Mouse (Mus musculus) midbrain, embryonic 11.5 days (tissue): ENCODE measurements around the gene Cryba1. TPM values are rescaled to one million over a fixed set of nuclear protein-coding genes. Genes with fewer than 3 reads are reported as not detected.
A peak's percentile ranks its signal among the peaks of the same experiment; 100 is the strongest.
"Not testable (repeated sequence)": the region's sequence is repeated elsewhere in the genome, so short reads cannot be mapped to it uniquely, and the experiment has no call there.

Source experiments
- ATAC-seq: fragments of 200-750 bp; cut with Nextera tagmentation; 2 replicates; pipeline ENCODE4 v1.8.0; 2017; ENCODE audit warnings: moderate TSS enrichment, moderate library complexity; ENCODE audit not compliant: low FRiP score
- DNase-seq: peaks from one replicate; pipeline ENCODE4 v3.0.0; 2015; ENCODE audit warnings: low spot score; ENCODE audit errors: missing footprints
- H3K27ac ChIP-seq: fragments of 300-500 bp; sonication (generic); 2 replicates; pipeline ENCODE4 v1.5.1; 2014; ENCODE audit warnings: low read depth, low read length
- H3K27me3 ChIP-seq: fragments of 300-500 bp; sonication (generic); 2 replicates; pipeline ENCODE4 v1.6.1; 2014; ENCODE audit warnings: mild to moderate bottlenecking, low read length, moderate library complexity, mixed read lengths; ENCODE audit not compliant: control insufficient read depth, insufficient read depth
- H3K36me3 ChIP-seq: fragments of 300-500 bp; sonication (generic); 2 replicates; pipeline ENCODE4 v1.6.1; 2014; ENCODE audit warnings: mild to moderate bottlenecking, low read length, moderate library complexity, mixed read lengths; ENCODE audit not compliant: control insufficient read depth, insufficient read depth
- H3K4me1 ChIP-seq: fragments of 300-500 bp; sonication (generic); 2 replicates; pipeline ENCODE4 v1.6.1; 2014; ENCODE audit warnings: low read length; ENCODE audit not compliant: control insufficient read depth, insufficient read depth
- H3K4me2 ChIP-seq: fragments of 300-500 bp; sonication (generic); 2 replicates; pipeline ENCODE4 v1.6.1; 2014; ENCODE audit warnings: mild to moderate bottlenecking, moderate library complexity
- H3K4me3 ChIP-seq: fragments of 300-500 bp; sonication (generic); 2 replicates; pipeline ENCODE4 v1.5.1; 2014; ENCODE audit warnings: low read depth, low read length
- H3K9ac ChIP-seq: fragments of 300-500 bp; sonication (generic); 2 replicates; pipeline ENCODE4 v1.6.1; 2014; ENCODE audit warnings: low read length
- H3K9me3 ChIP-seq: fragments of 300-500 bp; sonication (generic); 2 replicates; pipeline ENCODE4 v1.6.1; 2016; ENCODE audit warnings: low read length; ENCODE audit not compliant: control insufficient read depth
- WGBS: fragments of 180-500 bp; shearing (Covaris S2); extraction: QIAGEN DNeasy Blood & Tissue Kit; methylation state at CpG from one replicate; pipeline ENCODE4 v1.1.7; 2014; 5-methylcytosine and 5-hydroxymethylcytosine counted together
- polyA plus RNA-seq: library from polyadenylated mRNA; unstranded; fragments of >200 nt; fragmentation: Nextera tagmentation; extraction: Ambion mirVana; gene quantifications from 2 replicates; pipeline ENCODE4 v1.2.1, GENCODE M21; 2014

Gene Cryba1
- polyA plus RNA-seq, 1 experiment from 2014 or later, result 2.7 TPM

DNA sequence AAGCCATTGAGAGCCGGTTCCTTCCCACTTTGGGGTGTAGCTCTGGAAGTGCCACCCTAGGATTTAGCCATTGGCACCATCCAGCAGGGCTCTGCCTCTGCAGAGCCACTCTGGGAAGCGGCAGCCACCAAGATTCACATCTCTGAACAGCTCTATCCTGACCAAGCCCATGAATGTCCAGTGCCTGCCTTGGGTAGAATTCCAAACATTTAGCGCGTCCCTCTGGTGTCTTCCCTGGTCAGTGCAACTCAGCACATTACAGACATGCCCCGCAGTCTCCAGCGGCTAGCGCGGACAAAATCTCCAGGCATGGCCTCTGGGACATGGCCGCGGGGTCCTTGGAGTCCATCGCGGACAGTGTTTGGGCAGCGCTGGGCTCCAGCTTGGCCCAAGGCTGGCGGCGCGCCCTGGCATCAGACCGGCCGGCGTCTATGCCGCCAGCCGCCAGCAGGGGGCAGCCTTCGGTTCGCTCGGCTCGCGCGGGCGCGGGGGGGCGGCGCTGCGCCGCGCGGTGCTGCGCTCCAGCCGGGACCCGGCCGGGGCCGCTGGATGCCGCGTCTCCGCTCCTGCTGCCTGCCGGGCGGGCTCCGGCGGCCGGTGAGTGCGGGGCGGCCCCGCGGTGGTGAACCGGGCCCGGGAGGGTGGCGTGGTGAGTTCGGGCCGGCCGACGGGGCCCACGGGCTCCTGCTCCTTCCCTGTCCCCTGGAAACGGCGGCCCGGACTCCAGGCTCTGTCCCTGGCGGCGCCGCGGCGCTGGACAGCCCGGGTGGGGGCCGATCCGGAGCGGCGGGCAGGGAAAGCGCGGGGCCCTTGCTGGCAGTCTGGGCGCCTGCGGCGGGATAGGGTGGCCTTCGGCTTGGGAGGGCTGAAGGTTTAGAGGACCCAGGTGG lies 37.9 kb upstream of the Cryba1 start, which contains the start of gene Myo18a:
TSS of gene Myo18a (plus strand) at position 464 of the 890 bp plus-strand sequence.
- Histone ChIP-seq H3K9ac (peak within 1 kb of the TSS; percentile 99), H3K4me3 (peak within 1 kb of the TSS; percentile 95), H3K36me3 (no peaks in the 10 kb centered on the region), H3K4me2 (peak within 1 kb of the TSS; percentile 83), H3K9me3 (no peaks in the 10 kb centered on the region), H3K27ac (peak within 1 kb of the TSS; percentile 93), H3K27me3 (no peaks in the 10 kb centered on the region), H3K4me1 (peaks cover 39% of the 10 kb centered on the region)
- peak; percentile 82 for ATAC-seq
- peak; percentile 100 for DNase-seq
- 2% methylated on average over 49 of the region's 79 CpGs for WGBS

- Histone ChIP-seq H3K9ac (no peak overlapping the region), H3K4me2 (no peak overlapping the region), H3K4me3 (no peak overlapping the region), H3K27me3 (no peaks in the 10 kb centered on the region), H3K4me1 (peaks cover 17% of the 10 kb centered on the region), H3K9me3 (no peaks in the 10 kb centered on the region), H3K36me3 (no peaks in the 10 kb centered on the region), H3K27ac (no peak overlapping the region)
- ATAC-seq (no peak), DNase-seq (peak; percentile 57)
- WGBS, result 90% methylated on average over 4 of the region's 4 CpGs
These were observed 34.9 kb upstream of the Cryba1 start for GRCm38 (mm10) chr11:77760031-77760430.

DNA sequence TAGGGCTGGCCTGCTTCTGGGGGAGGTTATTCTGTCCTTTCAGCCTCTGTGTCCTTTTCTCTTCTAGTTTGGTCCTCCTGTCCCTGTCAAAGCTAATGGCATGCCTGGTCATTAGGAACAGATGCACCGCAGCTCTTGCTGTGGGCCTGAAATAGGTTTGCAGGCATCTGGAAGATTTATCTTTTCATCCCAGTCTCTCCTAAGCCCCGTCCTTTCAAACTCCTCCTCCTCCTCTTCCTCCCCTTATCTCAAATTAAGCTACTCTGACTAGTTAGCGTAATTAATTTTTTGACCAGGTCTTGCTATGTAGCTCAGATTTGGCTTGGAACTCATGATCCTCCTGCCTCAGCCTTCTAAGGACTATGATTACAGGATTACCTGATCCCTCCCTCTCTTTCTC lies 28.4 kb upstream of the Cryba1 start:
- no peaks in the 10 kb centered on the region for H3K4me1 ChIP-seq
- H3K9me3 ChIP-seq, result no peaks in the 10 kb centered on the region
- no peak overlapping the region for H3K27ac ChIP-seq
- ATAC-seq (no peak), DNase-seq (peak; percentile 44)
- H3K4me3 ChIP-seq, result no peak overlapping the region
- 80% methylated on average over 3 of the region's 3 CpGs for WGBS
- no peaks in the 10 kb centered on the region for H3K36me3 ChIP-seq
- no peak overlapping the region for H3K4me2 ChIP-seq
- no peak overlapping the region for H3K9ac ChIP-seq
- no peaks in the 10 kb centered on the region for H3K27me3 ChIP-seq

GRCm38 (mm10) chr11:77752525-77752924 lies 27.4 kb upstream of the Cryba1 start:
- Histone ChIP-seq H3K27ac (no peak overlapping the region), H3K4me3 (no peak overlapping the region), H3K9ac (no peak overlapping the region), H3K27me3 (no peaks in the 10 kb centered on the region), H3K36me3 (no peaks in the 10 kb centered on the region), H3K9me3 (no peaks in the 10 kb centered on the region), H3K4me1 (no peaks in the 10 kb centered on the region), H3K4me2 (no peak overlapping the region)
- WGBS, result 78% methylated on average over 5 of the region's 5 CpGs
- ATAC-seq, result no peak
- DNase-seq, result no peak

DNA sequence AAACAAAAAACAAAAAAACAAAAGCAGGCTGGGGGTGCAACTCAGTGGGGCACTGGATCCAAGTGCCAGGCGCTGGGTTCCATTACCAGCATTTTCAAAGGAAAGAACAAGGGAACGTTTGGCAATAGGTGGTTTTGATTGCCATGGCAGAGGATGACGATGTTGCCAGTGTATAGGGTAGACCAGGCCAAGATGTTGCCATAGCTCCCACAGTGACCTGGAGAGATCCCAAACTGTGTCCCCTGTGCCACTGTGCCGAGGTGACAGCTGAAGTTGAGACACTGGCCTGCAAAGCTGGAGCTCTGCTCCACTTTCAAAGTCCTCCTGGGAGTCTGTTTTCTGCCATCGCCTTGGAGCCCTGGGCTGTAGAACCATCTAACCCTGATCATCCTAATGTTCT lies 23.9 kb upstream of the Cryba1 start:
- no peaks in the 10 kb centered on the region for H3K9me3 ChIP-seq
- no peak overlapping the region for H3K4me3 ChIP-seq
- DNase-seq (no peak), ATAC-seq (no peak)
- H3K36me3 ChIP-seq, result no peaks in the 10 kb centered on the region
- WGBS, result 84% methylated on average over 5 of the region's 5 CpGs
- H3K4me1 ChIP-seq, result no peaks in the 10 kb centered on the region
- no peaks in the 10 kb centered on the region for H3K27me3 ChIP-seq
- no peak overlapping the region for H3K27ac ChIP-seq
- no peak overlapping the region for H3K9ac ChIP-seq
- no peak overlapping the region for H3K4me2 ChIP-seq

GRCm38 (mm10) chr11:77747103-77747502 lies 22.0 kb upstream of the Cryba1 start:
- H3K4me1 ChIP-seq, DNase-seq, H3K36me3 ChIP-seq, H3K27me3 ChIP-seq, H3K27ac ChIP-seq, H3K9ac ChIP-seq, H3K4me2 ChIP-seq, H3K4me3 ChIP-seq, H3K9me3 ChIP-seq, ATAC-seq: not testable (repeated sequence)
- WGBS, result 98% methylated on average over 13 of the region's 15 CpGs

- Histone ChIP-seq H3K9ac (no peak overlapping the region), H3K36me3 (no peaks in the 10 kb centered on the region), H3K27me3 (no peaks in the 10 kb centered on the region), H3K4me1 (no peaks in the 10 kb centered on the region), H3K9me3 (no peaks in the 10 kb centered on the region), H3K4me2 (no peak overlapping the region), H3K27ac (no peak overlapping the region), H3K4me3 (no peak overlapping the region)
- WGBS, result 95% methylated on average over 4 of the region's 4 CpGs
- ATAC-seq (no peak), DNase-seq (no peak)
These were observed 21.6 kb upstream of the Cryba1 start for GRCm38 (mm10) chr11:77746652-77747051.

DNA sequence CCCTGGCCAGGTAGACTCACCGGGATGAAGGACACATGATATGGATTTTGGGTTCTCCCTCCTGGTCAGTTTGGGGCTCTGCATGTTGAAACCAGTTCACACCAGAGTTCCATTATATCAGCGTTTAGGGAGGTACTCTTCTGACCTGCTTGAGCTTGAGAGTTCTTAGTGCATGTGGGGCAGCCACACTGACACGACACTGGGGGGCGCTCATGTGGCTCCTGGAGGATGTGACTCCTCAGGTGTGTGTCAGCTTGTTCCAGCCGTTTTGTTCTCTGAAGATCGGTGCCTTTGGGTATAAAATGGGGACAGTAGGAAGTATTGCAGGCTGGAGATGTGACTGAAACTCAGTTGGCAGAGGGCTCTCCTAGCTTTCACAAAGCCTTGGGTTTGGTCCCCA lies 18.9 kb upstream of the Cryba1 start:
- ATAC-seq, result no peak
- no peaks in the 10 kb centered on the region for H3K9me3 ChIP-seq
- no peak overlapping the region for H3K9ac ChIP-seq
- DNase-seq, result no peak
- no peak overlapping the region for H3K4me3 ChIP-seq
- no peaks in the 10 kb centered on the region for H3K36me3 ChIP-seq
- H3K27ac ChIP-seq, result no peak overlapping the region
- no peaks in the 10 kb centered on the region for H3K27me3 ChIP-seq
- no peak overlapping the region for H3K4me2 ChIP-seq
- no peaks in the 10 kb centered on the region for H3K4me1 ChIP-seq
- 38% methylated on average over 6 of the region's 6 CpGs for WGBS

DNA sequence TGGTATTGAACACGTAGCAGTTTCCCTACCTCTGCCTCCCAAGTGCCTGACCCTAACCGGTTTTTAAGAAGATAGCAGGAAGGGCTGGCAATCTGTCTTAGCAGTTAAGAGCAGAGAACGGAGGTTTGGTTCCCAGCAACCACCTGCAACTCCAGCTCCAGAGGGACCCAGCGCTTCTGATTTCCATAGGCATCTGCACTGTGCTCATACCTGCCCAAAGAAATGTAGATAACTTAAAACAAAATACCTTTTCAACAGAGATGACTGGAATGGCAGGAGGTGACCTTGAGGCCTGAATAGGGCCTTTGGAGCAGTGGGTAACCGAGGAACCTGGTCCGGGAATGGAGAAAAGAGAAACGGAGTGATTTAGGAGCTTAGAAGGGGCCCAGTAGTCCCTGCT lies 13.5 kb upstream of the Cryba1 start:
- H3K36me3 ChIP-seq, result no peaks in the 10 kb centered on the region
- 58% methylated on average over 7 of the region's 7 CpGs for WGBS
- no peak overlapping the region for H3K9ac ChIP-seq
- H3K4me1 ChIP-seq, result no peaks in the 10 kb centered on the region
- H3K27ac ChIP-seq, result no peak overlapping the region
- no peaks in the 10 kb centered on the region for H3K9me3 ChIP-seq
- H3K4me2 ChIP-seq, result no peak overlapping the region
- H3K4me3 ChIP-seq, result no peak overlapping the region
- H3K27me3 ChIP-seq, result no peaks in the 10 kb centered on the region
- no peak for ATAC-seq
- no peak for DNase-seq
